Mouse (Mus musculus) kidney, embryonic 14.5 days (tissue): ENCODE measurements around the gene Anks3. TPM values are rescaled to one million over a fixed set of nuclear protein-coding genes. Genes with fewer than 3 reads are reported as not detected.

Experiments
- ATAC-seq: fragments of 200-750 bp; cut with Nextera tagmentation; 2 replicates; pipeline ENCODE4 v1.8.0; 2017; ENCODE audit warnings: moderate number of reproducible peaks, mild to moderate bottlenecking, moderate TSS enrichment, moderate library complexity; ENCODE audit not compliant: low FRiP score, low TSS enrichment
- H3K27ac ChIP-seq: fragments of 300-500 bp; sonication (generic); 2 replicates; pipeline ENCODE4 v1.5.1; 2014; ENCODE audit warnings: low read depth, mild to moderate bottlenecking, low read length, moderate library complexity, mixed read lengths
- H3K27me3 ChIP-seq: fragments of 300-500 bp; sonication (generic); 2 replicates; pipeline ENCODE4 v1.6.1; 2014; ENCODE audit warnings: mild to moderate bottlenecking, low read length; ENCODE audit not compliant: control insufficient read depth, insufficient read depth
- H3K36me3 ChIP-seq: fragments of 300-500 bp; sonication (generic); 2 replicates; pipeline ENCODE4 v1.6.1; 2014; ENCODE audit warnings: low read length, mixed read lengths; ENCODE audit not compliant: control insufficient read depth, insufficient read depth
- H3K4me1 ChIP-seq: fragments of 300-500 bp; sonication (generic); 2 replicates; pipeline ENCODE4 v1.6.1; 2014; ENCODE audit warnings: low read length, mixed read lengths; ENCODE audit not compliant: control insufficient read depth, insufficient read depth
- H3K4me2 ChIP-seq: fragments of 300-500 bp; sonication (generic); replicated peaks from 2 replicates; pipeline ENCODE4 v1.6.1; 2014; ENCODE audit warnings: low read depth, mild to moderate bottlenecking, low read length
- H3K4me3 ChIP-seq: fragments of 300-500 bp; sonication (generic); 2 replicates; pipeline ENCODE4 v1.5.1; 2014; ENCODE audit warnings: mild to moderate bottlenecking, low read length
- H3K9ac ChIP-seq: fragments of 300-500 bp; sonication (generic); 2 replicates; pipeline ENCODE4 v1.6.1; 2014; ENCODE audit warnings: low read depth, mild to moderate bottlenecking, low read length, moderate library complexity
- H3K9me3 ChIP-seq: fragments of 300-500 bp; sonication (generic); 2 replicates; pipeline ENCODE4 v1.6.1; 2016; ENCODE audit warnings: low read length; ENCODE audit not compliant: control insufficient read depth
- WGBS: fragments of 180-500 bp; shearing (Covaris S2); extraction: QIAGEN DNeasy Blood & Tissue Kit; methylation state at CpG from one replicate; pipeline ENCODE4 v1.1.7; 2014; 5-methylcytosine and 5-hydroxymethylcytosine counted together
- polyA plus RNA-seq: library from polyadenylated mRNA; unstranded; fragments of >200 nt; fragmentation: Nextera tagmentation; extraction: Ambion mirVana; gene quantifications from 2 replicates; pipeline ENCODE4 v1.2.1, GENCODE M21; 2014

Gene Anks3
- polyA plus RNA-seq, 1 experiment from 2014 or later = 61.3 TPM

DNA sequence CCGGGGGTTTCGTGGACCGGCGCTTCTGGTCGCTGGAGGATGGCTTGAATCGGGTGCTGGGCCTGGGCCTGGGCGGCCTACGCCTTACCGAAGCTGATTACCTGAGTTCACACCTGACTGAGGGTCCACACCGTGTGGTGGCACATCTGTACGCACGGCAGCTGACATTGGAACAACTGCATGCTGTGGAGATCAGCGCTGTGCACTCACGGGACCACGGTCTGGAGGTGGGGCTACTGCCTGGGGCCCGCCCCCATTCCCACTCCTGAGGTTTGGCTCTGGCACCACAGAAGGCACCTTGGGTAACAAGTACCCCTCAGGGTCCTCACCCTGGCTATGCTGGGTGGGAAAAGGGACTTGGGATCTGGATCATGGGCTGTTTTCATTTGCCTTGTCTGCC lies 24.6 kb downstream of the Anks3 start:
- H3K4me1 ChIP-seq = peaks cover 5% of the 10 kb centered on the region; the same call in 1 of the 2 replicates
- no peaks in the 10 kb centered on the region for H3K9me3 ChIP-seq
- peaks cover 75% of the 10 kb centered on the region for H3K36me3 ChIP-seq
- WGBS = 1% methylated on average over 16 of the region's 16 CpGs
- H3K4me2 ChIP-seq = peak overlapping the region; percentile 78
- H3K27ac ChIP-seq = peak overlapping the region; percentile 79
- peak overlapping the region; percentile 91 for H3K9ac ChIP-seq
- no peaks in the 10 kb centered on the region for H3K27me3 ChIP-seq
- H3K4me3 ChIP-seq = peak overlapping the region; percentile 84
- peak; percentile 62 for ATAC-seq

DNA sequence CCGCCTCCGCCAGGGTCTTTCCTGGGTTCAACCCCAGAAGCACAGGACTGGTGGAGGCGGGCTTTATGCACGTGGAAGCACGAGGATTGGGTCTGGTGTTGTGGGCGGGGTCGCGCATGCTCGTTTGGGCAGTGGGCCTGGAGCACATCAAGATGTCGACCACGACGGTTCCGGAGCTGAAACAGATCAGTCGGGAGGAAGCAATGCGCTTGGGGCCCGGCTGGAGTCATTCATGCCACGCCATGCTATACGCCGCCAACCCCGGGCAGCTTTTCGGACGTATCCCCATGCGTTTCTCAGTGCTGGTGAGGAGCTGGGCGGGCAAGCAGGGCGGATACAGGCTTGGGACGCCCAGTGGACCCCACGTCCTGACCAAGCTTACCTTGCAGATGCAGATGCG lies 25.0 kb downstream of the Anks3 start:
- Histone ChIP-seq H3K4me1 (peaks cover 5% of the 10 kb centered on the region; the same call in 1 of the 2 replicates), H3K27me3 (no peaks in the 10 kb centered on the region), H3K27ac (peak overlapping the region; percentile 79), H3K4me3 (peak overlapping the region; percentile 84), H3K9me3 (no peaks in the 10 kb centered on the region), H3K4me2 (peak overlapping the region; percentile 78), H3K36me3 (peaks cover 77% of the 10 kb centered on the region), H3K9ac (peak overlapping the region; percentile 91)
- peak; percentile 94 for ATAC-seq
- under 1% methylated on average over 28 of the region's 28 CpGs for WGBS

DNA sequence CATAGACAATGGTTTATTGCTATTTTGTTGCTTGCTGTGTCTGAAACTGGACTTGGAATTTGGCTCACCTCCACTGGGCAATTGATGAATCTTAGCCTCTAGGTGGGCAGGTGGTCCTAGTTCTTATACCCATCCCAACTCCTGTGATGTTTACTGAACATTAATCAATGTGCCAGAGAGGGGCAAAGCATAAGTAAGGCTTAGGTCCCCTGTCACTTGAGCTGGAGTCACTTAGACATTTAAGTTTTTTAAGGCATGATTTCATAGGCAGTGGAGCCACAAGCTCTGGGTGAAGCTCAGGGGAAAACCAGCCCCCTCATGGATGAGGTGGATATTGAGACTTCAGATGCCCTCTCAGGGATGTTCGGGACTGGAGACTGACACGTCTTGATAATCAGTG lies 25.5 kb downstream of the Anks3 start, which contains the start of gene Nudt16l1:
Gene Nudt16l1, plus strand, starts transcription at position 301 of the 400 bp plus-strand sequence.
- peak within 1 kb of the TSS; percentile 79 for H3K27ac ChIP-seq
- WGBS = 0% methylated on average over 2 of the region's 2 CpGs
- no peaks in the 10 kb centered on the region for H3K27me3 ChIP-seq
- H3K9ac ChIP-seq = peak within 1 kb of the TSS; percentile 91
- no peak; the same call in none of the 2 replicates for ATAC-seq
- H3K4me2 ChIP-seq = peak within 1 kb of the TSS; percentile 78
- H3K36me3 ChIP-seq = peaks cover 77% of the 10 kb centered on the region
- no peaks in the 10 kb centered on the region for H3K9me3 ChIP-seq
- peaks cover 5% of the 10 kb centered on the region; the same call in 1 of the 2 replicates for H3K4me1 ChIP-seq
- peak within 1 kb of the TSS; percentile 84 for H3K4me3 ChIP-seq

DNA sequence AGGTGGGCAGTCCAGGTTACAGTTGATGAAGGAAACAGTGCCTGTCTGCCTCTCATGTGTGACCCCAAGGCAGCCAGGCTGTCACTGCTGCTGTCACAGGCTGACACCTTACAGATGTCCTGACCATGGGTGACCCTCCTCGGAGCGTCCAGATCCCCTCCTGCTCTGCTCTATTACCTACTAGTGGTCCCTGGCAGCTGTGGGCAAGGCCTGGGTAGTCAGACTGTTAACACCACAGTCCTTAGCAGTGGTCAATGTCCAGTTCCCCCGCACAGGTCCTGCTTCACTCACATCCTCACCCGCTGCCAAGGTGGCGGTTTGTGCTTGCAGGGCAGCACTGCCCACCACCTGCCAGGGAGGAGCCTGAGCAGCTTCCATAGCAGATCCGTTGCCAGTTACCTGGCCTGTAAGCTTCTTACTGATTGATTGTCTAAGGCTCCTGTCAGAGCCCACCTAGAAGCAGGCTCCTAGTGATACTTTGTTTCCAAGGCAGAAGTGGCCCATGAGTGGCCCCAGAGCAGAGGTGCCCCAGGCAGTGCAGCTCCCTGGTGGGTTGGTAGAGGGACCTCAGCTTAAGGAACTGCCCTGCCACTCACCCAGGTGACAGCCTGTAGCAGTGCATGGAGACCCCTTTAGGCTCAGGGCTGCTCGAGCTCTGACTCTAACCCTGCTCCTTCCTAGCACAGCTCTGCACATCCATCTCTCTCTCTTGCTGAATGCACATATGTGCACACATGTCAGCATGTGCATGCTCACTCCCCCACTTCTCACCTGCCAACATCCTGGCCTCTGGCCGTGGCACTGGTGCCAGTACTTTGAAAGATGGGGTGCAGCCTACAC lies 26.4 kb downstream of the Anks3 start:
- 84% methylated on average over 8 of the region's 8 CpGs for WGBS
- no peaks in the 10 kb centered on the region for H3K27me3 ChIP-seq
- ATAC-seq = no peak

DNA sequence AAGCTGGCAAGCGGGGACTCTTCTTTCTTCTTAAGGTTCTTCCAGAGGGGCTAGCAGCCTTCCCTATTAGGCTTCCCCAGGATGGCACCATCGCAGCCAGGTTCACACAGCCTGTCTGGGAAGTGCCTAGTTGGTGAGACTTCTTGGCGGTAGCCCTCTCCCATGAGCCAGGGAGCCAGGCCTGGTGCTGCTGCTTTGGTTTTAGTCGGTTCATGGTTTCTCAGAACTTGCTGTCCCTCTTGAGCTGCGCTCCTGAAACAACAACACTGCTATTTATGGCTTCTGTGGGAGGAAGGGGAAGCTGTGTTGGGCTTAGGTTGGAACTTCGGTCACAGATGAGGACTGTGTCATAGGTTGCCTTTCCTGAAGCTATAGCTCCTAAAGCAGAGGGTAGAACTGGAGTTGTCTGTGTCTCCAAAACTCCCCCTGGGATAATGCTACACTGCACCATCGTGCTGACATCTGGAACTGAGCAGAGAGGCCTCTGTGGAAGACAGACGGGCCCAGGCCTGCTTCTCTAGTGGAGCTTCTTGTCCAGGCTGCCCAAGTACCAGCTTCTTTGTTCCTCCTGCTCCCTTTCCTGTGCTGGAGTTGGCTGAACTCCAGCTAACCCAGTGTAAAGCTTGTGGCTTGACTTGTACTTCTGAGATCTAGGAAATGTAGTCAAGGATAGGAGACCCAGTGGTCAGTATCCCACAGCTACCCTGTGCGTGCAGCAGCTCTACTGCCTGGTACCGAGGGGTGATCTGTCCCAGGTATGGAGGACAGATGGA lies 27.9 kb downstream of the Anks3 start:
- Histone ChIP-seq H3K4me2 (no peak overlapping the region), H3K27me3 (no peaks in the 10 kb centered on the region), H3K36me3 (peaks cover 77% of the 10 kb centered on the region), H3K4me1 (peaks cover 5% of the 10 kb centered on the region; the same call in 1 of the 2 replicates), H3K9me3 (no peaks in the 10 kb centered on the region), H3K9ac (no peak overlapping the region), H3K4me3 (no peak overlapping the region), H3K27ac (0 out of 2 replicates have a peak overlapping the region, but pooled peaks have one; percentile 24)
- WGBS = 87% methylated on average over 10 of the region's 10 CpGs
- no peak for ATAC-seq

More for the DNA sequence above, 26.4 kb downstream of the Anks3 start:
- Histone ChIP-seq H3K9me3 (no peaks in the 10 kb centered on the region), H3K4me1 (peaks cover 5% of the 10 kb centered on the region; the same call in 1 of the 2 replicates), H3K27ac (no peak overlapping the region), H3K9ac (no peak overlapping the region), H3K4me2 (no peak overlapping the region), H3K4me3 (no peak overlapping the region), H3K36me3 (peaks cover 77% of the 10 kb centered on the region)

DNA sequence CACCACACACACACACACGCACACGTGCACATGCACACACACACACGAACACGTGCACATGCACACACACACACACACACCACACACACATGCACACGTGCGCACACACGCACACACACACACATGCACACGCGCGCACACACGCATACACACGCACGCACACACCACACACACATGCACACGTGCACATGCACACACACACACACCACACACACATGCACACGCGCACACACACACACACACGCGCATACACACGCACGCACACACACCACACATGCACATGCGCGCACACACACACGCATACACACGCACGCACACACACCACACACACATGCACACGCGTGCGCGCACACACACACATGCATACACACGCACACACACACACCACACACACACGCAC lies 28.6 kb downstream of the Anks3 start:
- Histone ChIP-seq H3K9me3 (no peaks in the 10 kb centered on the region), H3K27me3 (no peaks in the 10 kb centered on the region), H3K4me1 (peaks cover 5% of the 10 kb centered on the region; the same call in 1 of the 2 replicates), H3K36me3 (peaks cover 77% of the 10 kb centered on the region), H3K4me3 (no peak overlapping the region), H3K4me2 (no peak overlapping the region), H3K27ac (no peak overlapping the region), H3K9ac (no peak overlapping the region)
- 99% methylated on average over 31 of the region's 31 CpGs for WGBS
- no peak for ATAC-seq

DNA sequence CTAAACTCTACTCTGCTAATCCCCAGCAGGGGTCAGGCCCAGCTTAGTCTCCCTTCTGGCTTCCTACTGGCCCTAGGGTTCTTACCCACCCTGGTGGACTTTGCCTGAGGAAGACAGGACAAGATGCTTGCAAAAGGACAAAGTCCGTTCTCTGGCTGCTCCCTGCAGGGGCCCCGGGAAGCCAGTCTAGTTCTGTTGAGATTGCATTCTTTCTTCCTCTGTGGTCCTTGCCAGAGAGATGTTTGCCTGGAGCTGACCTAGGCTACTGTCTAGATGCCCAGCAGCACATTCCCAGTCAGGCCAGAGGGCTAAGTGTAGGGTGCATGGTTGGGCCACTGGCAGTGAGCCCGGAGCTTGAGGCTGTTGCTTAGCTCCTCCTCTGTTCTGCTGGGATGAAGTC lies 31.6 kb downstream of the Anks3 start:
- H3K4me3 ChIP-seq = no peak overlapping the region
- H3K27me3 ChIP-seq = no peaks in the 10 kb centered on the region
- H3K27ac ChIP-seq = no peak overlapping the region
- H3K4me1 ChIP-seq = no peaks in the 10 kb centered on the region
- no peak overlapping the region for H3K4me2 ChIP-seq
- no peak overlapping the region for H3K9ac ChIP-seq
- H3K9me3 ChIP-seq = no peaks in the 10 kb centered on the region
- no peak for ATAC-seq
- WGBS = 83% methylated on average over 3 of the region's 3 CpGs
- H3K36me3 ChIP-seq = peaks cover 89% of the 10 kb centered on the region

DNA sequence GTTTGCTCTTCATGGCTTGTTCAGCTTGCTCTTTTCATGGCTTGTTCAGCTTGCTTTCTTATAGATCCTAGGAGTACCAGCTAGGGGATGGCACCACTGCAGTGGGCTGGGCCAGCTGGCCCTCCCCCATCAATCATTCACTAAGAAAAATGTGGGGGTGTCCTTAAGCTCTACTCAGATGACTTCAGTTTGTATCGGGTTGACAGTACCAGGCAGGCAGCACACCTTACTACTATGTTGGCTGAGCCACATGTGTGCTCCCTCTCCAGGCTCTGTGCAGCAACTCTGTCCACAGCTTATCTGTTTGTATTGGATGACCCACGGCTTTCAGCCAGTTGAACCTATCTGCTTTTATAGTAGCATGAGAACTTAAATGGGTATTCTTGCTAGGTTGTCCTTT lies 35.5 kb downstream of the Anks3 start:
- no peak overlapping the region for H3K9ac ChIP-seq
- WGBS = 76% methylated on average over 2 of the region's 2 CpGs
- no peaks in the 10 kb centered on the region for H3K27me3 ChIP-seq
- no peaks in the 10 kb centered on the region for H3K9me3 ChIP-seq
- no peak overlapping the region for H3K4me2 ChIP-seq
- ATAC-seq = no peak
- no peak overlapping the region for H3K4me3 ChIP-seq
- no peak overlapping the region for H3K27ac ChIP-seq
- no peaks in the 10 kb centered on the region for H3K4me1 ChIP-seq
- H3K36me3 ChIP-seq = peaks cover 87% of the 10 kb centered on the region
